Mouse (Mus musculus): ENCODE results near the gene Sbds.

DNA sequence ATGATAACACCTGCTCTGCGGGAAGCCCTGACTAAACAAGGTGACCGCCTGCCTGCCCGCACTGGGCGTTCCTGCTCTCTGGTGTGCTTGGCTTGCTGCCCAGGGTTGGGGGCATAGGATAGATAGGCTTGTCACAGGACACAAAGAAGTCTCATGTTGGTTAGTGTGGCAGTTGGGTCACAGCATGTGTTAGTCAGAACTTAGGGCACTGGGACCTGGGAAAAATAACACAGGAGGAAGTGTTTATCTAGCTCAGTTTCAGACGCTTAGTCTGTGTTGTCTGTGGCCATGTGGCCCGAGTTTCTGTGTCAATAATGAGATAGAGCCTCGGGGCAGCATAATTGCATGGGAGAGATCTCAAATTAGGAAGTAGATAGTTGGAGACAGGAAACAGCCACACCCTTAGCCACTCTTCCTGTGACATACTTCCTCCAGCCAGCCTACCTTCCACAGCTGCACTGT is 22.7 kb upstream of the Sbds start:
- TF ChIP-seq POLR2A (IDR thresholded peaks at IDR 0.05; ENCODE audit: insufficient read length, low read depth) (no peak), USF1 (IDR thresholded peaks at IDR 0.05; ENCODE audit: low read depth) (no peak), MAX (IDR thresholded peaks at IDR 0.05; ENCODE audit: low read depth) (no peak), POLR2AphosphoS2 (IDR thresholded peaks at IDR 0.05; ENCODE audit: insufficient read length, low read depth) (no peak), TCF12 (IDR thresholded peaks at IDR 0.05; ENCODE audit: insufficient read depth, poor library complexity, severe bottlenecking) (no peak), CEBPB (IDR thresholded peaks at IDR 0.05; ENCODE audit: insufficient read depth, poor library complexity, severe bottlenecking) (no peak), REST (IDR thresholded peaks at IDR 0.05; ENCODE audit: insufficient read depth, insufficient read length) (no peak), TCF3 (IDR thresholded peaks at IDR 0.05; ENCODE audit: insufficient read length, low read depth) (no peak), MYOG (IDR thresholded peaks at IDR 0.05; ENCODE audit: control insufficient read depth in 1 of 3, insufficient read depth in 1 of 3, insufficient read length in 2 of 3, low read depth in 2 of 3) (no peak)

All from myocyte (in vitro differentiated cells).